Mouse (Mus musculus) E14TG2a.4 (cell line): Measurements from ENCODE around the gene Csnk2a2.

Source experiments
- H3K27me3 ChIP-seq: 2 replicates; pipeline ENCODE4 v1.6.1; 2014; ENCODE audit warnings: low read length, control low read depth; ENCODE audit not compliant: insufficient read depth
- H3K36me3 ChIP-seq: 2 replicates; pipeline ENCODE4 v1.6.1; 2014; ENCODE audit warnings: low read length, control low read depth; ENCODE audit not compliant: insufficient read depth
- H3K4me1 ChIP-seq: replicated peaks from 2 replicates; pipeline ENCODE4 v1.6.1; 2014; ENCODE audit warnings: low read depth, low read length, control low read depth
- H3K4me3 ChIP-seq: replicated peaks from 2 replicates; pipeline ENCODE4 v1.5.1; 2014; ENCODE audit warnings: mild to moderate bottlenecking, low read length
- H3K9me3 ChIP-seq: 2 replicates; pipeline ENCODE4 v1.6.1; 2014; ENCODE audit warnings: low read length, control low read depth
- CTCF ChIP-seq: conservative IDR thresholded peaks from 2 replicates; pipeline ENCODE4 v1.5.1; 2014; ENCODE audit warnings: low read length
- NANOG ChIP-seq: IDR thresholded peaks from 2 replicates; pipeline ENCODE4 v1.6.1; 2014; ENCODE audit warnings: borderline replicate concordance, low read length, mixed read lengths
- POU5F1 ChIP-seq: IDR thresholded peaks from 2 replicates; pipeline ENCODE4 v1.6.1; 2014; ENCODE audit warnings: low read length, borderline replicate concordance

Csnk2a2 gene

DNA sequence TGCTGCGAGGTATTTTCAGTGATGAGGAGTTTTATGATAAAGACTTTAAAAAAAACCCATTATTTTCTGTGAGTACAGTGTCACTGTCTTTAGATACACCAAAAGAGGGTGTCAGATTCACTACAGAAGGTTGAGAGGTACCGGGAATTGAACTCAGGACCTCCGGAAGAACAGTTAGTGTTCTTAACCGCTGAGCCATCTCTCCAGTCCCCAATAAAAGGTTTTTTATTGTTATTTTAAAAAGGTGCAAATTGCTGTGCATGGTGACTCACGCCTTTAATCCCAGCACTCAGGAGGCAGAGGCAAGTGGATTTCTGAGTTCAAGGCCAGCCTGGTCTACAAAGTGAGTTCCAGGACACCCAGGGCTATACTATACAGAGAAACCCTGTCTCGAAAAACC, 5.6 kb upstream of the Csnk2a2 start:
- Histone ChIP-seq H3K4me3 (no peak overlapping the region), H3K9me3 (no peaks in the 10 kb centered on the region), H3K27me3 (peaks cover 6% of the 10 kb centered on the region; the same call in 1 of the 2 replicates), H3K36me3 (no peaks in the 10 kb centered on the region), H3K4me1 (peaks cover 24% of the 10 kb centered on the region)
- no peak for TF ChIP-seq CTCF
- no peak for TF ChIP-seq POU5F1
- peak; percentile 32; the same call in 1 of the 2 replicates for TF ChIP-seq NANOG

GRCm38 (mm10) chr8:95492057-95492456, 2.2 kb upstream of the Csnk2a2 start:
- Histone ChIP-seq H3K36me3 (peaks cover 4% of the 10 kb centered on the region), H3K4me1 (peaks cover 39% of the 10 kb centered on the region), H3K27me3 (no peaks in the 10 kb centered on the region), H3K4me3 (no peak overlapping the region), H3K9me3 (no peaks in the 10 kb centered on the region)
- no peak for TF ChIP-seq POU5F1
- no peak for TF ChIP-seq CTCF
- TF ChIP-seq NANOG: no peak

- Histone ChIP-seq H3K4me1 (peaks cover 37% of the 10 kb centered on the region), H3K27me3 (no peaks in the 10 kb centered on the region), H3K36me3 (peaks cover 36% of the 10 kb centered on the region), H3K4me3 (peak overlapping the region; percentile 86), H3K9me3 (no peaks in the 10 kb centered on the region)
- no peak for TF ChIP-seq NANOG
- TF ChIP-seq POU5F1: no peak
- TF ChIP-seq CTCF: no peak; the same call in 1 of the 2 replicates
Measured at GRCm38 (mm10) chr8:95488698-95489332, 1.0 kb downstream of the Csnk2a2 start.

- TF ChIP-seq POU5F1 (no peak), NANOG (no peak), CTCF (no peak)
- H3K36me3 ChIP-seq: peaks cover 44% of the 10 kb centered on the region
- peak overlapping the region; percentile 86 for H3K4me3 ChIP-seq
- no peaks in the 10 kb centered on the region for H3K27me3 ChIP-seq
- no peaks in the 10 kb centered on the region for H3K9me3 ChIP-seq
- H3K4me1 ChIP-seq: peaks cover 37% of the 10 kb centered on the region
Measured at GRCm38 (mm10) chr8:95487800-95488697, 1.8 kb downstream of the Csnk2a2 start.

DNA sequence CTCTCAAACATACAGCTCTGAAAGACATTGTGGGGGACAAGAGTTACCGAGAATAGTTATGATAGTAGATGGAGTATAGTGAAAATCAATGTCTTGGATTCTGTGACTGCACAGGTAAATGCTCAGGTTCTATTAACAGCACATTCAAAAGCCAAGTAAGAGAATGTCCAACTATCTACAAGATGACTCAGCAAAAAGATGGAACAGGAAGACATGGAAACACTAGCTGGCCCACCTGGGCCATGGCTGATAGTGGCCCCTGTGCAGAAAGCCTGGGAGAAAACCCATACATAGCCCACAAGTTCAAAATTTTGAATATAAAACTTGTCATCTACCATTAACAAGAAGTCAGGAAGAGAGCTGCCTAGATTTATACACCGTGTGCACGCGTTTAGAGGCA, 19.8 kb downstream of the Csnk2a2 start:
- TF ChIP-seq POU5F1: no peak
- TF ChIP-seq NANOG: no peak
- no peak for TF ChIP-seq CTCF
- H3K27me3 ChIP-seq: no peaks in the 10 kb centered on the region
- peaks cover 12% of the 10 kb centered on the region for H3K4me1 ChIP-seq
- H3K9me3 ChIP-seq: no peaks in the 10 kb centered on the region
- H3K4me3 ChIP-seq: no peak overlapping the region
- peaks cover 96% of the 10 kb centered on the region for H3K36me3 ChIP-seq

- peaks cover 96% of the 10 kb centered on the region for H3K36me3 ChIP-seq
- TF ChIP-seq CTCF (no peak), POU5F1 (no peak), NANOG (no peak)
- no peaks in the 10 kb centered on the region for H3K9me3 ChIP-seq
- peaks cover 12% of the 10 kb centered on the region for H3K4me1 ChIP-seq
- H3K27me3 ChIP-seq: no peaks in the 10 kb centered on the region
- H3K4me3 ChIP-seq: no peak overlapping the region
Measured at GRCm38 (mm10) chr8:95468995-95469394, 20.8 kb downstream of the Csnk2a2 start.

- Histone ChIP-seq H3K9me3 (no peaks in the 10 kb centered on the region), H3K27me3 (no peaks in the 10 kb centered on the region), H3K4me3 (no peak overlapping the region), H3K4me1 (peaks cover 12% of the 10 kb centered on the region), H3K36me3 (peaks cover 96% of the 10 kb centered on the region)
- TF ChIP-seq POU5F1 (no peak), CTCF (no peak), NANOG (no peak)
Measured at GRCm38 (mm10) chr8:95466543-95466942, 23.3 kb downstream of the Csnk2a2 start.

- TF ChIP-seq POU5F1 (no peak), NANOG (no peak), CTCF (no peak)
- Histone ChIP-seq H3K36me3 (peaks cover 100% of the 10 kb centered on the region), H3K27me3 (no peaks in the 10 kb centered on the region), H3K4me3 (no peak overlapping the region), H3K9me3 (peaks cover 13% of the 10 kb centered on the region), H3K4me1 (no peaks in the 10 kb centered on the region)
Measured at GRCm38 (mm10) chr8:95452518-95452917, 37.3 kb downstream of the Csnk2a2 start.

GRCm38 (mm10) chr8:95450271-95450670, 39.6 kb downstream of the Csnk2a2 start:
- peaks cover 13% of the 10 kb centered on the region for H3K9me3 ChIP-seq
- H3K36me3 ChIP-seq: peaks cover 87% of the 10 kb centered on the region

More at GRCm38 (mm10) chr8:95450271-95450670, 39.6 kb downstream of the Csnk2a2 start:
- H3K4me3 ChIP-seq: no peak overlapping the region
- no peaks in the 10 kb centered on the region for H3K4me1 ChIP-seq
- H3K27me3 ChIP-seq: no peaks in the 10 kb centered on the region
- TF ChIP-seq POU5F1: no peak
- no peak for TF ChIP-seq CTCF
- TF ChIP-seq NANOG: no peak
